Mouse (Mus musculus): ENCODE data around the gene Ccdc93. TPM values are rescaled to one million over a fixed set of nuclear protein-coding genes. Genes with fewer than 3 reads are reported as not detected.

The Ccdc93 gene
- total RNA-seq, 2 experiments from 2014 or later, result 23.4 to 28.5 TPM

DNA sequence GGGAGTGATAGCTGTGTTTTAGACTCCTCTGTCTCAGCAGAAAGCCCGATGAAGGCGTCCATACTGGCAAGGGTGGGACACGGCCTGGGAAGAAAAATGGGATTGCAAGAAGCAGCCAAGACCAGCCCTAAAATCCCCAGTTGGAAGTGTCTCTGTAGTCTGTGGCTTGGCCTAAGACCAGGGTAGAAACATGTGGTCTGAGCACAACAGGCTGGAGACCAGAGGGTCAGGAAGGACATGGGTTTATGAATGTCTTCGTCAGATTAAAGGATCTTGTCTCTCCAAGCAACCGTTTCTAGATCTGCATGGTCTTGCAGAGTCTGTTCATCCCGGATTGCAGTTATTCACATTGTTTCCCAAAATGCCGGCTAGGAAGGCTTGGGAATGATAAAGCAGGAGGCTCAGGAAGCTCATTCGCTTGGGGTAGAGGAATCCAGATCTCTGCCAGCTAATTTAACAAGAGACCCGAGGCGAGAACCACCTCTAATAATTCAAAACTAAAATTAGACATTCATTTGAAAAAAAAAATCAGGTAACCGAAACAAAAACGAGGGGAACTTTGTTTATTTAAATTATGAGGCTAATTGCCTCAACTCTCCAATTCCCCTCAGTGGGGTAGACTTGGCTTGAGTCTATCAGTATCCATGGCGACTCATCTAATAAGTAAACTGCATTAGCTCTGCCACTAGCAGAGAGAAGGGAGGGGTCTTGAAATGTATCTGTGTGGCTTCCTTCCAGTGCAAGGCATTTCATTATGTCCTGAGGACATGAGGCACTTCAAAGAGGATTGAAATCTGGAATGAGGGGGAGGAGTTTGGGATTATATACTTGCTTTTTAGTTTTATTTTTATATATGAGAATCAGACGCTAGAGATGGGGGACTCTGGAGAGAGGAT lies 31.6 kb upstream of the Ccdc93 start:
- intact Hi-C loops (cut with DNase I), result loop anchor here (2.0 to 10.0 kb wide), 2 partner anchors 214 to 812 kb away; no protein-coding TSS in a partner anchor
- DNase-seq (ENCODE audit: extremely low spot score in 1 of 2, low spot score in 2 of 2), result no peak
- no peak overlapping the region for H3K4me3 ChIP-seq
- H3K27ac ChIP-seq, result no peak overlapping the region
- no peak for TF ChIP-seq CTCF (IDR thresholded peaks at IDR 0.05)

DNA sequence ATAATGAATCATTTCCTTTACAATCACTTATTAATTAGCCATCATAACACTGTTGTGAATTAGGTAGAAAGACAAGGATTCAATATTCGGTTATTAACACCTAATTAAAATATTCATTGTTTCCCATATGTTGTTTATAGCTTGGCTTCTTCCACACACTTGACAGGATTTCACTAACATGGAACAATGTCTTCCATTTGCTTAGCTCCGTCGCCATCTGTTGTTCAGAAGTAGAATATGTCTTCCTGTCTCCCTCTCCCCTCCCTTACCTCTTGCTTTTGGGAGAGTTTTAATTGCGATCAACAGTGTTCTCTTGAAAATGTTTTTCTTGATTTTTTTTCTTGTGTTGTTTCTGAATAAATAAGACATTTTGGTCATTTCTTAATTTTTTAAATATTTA lies 30.6 kb upstream of the Ccdc93 start:
- Histone ChIP-seq H3K27ac (no peak overlapping the region), H3K4me3 (no peak overlapping the region)
- peak; percentile 79 for TF ChIP-seq CTCF (IDR thresholded peaks at IDR 0.05)
- DNase-seq (ENCODE audit: extremely low spot score in 1 of 2, low spot score in 2 of 2), result no peak
- intact Hi-C loops (cut with DNase I), result loop anchor here (5.0 kb wide), 1 partner anchor 153 kb away; no protein-coding TSS in a partner anchor

DNA sequence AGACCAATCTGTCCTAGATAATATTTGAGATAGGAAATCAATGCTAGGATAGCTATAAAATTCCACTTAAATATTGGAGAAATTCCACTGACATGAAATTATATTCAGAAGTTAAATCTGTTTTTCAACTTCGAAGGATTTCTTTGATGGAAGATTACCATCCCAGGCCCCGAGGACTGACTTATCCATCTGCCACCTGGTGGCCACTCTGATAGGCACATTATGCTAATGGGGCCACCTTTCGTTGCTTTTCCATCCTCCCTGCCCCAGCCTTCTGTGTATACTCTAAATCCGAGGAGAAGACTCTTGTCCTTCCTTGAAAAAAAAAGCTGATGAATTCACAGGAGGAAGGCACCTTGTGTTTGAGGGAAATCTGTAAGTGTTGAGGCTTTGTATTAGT lies 11.8 kb upstream of the Ccdc93 start:
- H3K4me3 ChIP-seq, result no peak overlapping the region
- TF ChIP-seq CTCF (IDR thresholded peaks at IDR 0.05), result peak; percentile 65
- peak in 1 of 2 experiments; percentile 31 for DNase-seq (ENCODE audit: extremely low spot score in 1 of 2, low spot score in 2 of 2)

DNA sequence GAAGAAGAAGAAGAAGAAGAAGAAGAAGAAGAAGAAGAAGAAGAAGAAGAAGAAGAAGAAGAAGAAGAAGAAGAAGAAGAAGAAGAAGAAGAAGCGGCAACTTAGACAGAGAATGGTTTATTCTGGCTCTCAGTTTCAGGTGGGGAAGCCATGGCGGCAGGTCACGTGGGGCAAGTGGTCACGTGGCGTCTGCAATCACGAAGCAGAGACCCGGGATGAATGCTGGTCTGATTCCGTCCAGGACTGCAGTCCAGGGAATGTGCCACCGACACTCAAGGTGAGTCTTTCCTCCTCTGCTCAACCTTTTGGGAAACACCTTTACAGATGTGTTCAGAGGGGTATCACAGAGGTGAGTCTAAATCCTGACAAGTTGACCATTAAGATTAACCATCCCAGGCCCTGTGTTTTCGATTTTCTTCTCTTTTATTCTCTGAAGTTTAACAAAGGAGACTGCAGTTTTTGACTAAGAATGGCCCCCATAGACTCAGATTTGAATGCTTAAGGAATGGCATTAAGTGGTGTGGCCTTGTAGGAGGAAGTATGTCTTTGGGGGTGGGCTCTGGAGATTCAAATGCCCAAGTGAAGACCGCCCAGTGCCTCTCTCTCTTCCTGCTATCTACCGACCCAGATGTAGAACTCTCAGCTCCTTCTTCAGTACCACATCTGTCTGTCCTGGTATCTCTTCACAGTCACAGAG lies 11.1 kb upstream of the Ccdc93 start:
- Histone ChIP-seq H3K4me3 (no peak overlapping the region), H3K27ac (no peak overlapping the region)
- DNase-seq (ENCODE audit: extremely low spot score in 1 of 2, low spot score in 2 of 2), result no peak
- TF ChIP-seq CTCF (IDR thresholded peaks at IDR 0.05), result no peak
- intact Hi-C loops (cut with DNase I), result loop anchor here (1.0 kb wide), 1 partner anchor 833 kb away; no protein-coding TSS in a partner anchor

More for the DNA sequence above, 11.8 kb upstream of the Ccdc93 start:
- no peak overlapping the region for H3K27ac ChIP-seq
- intact Hi-C loops (cut with DNase I), result loop anchor here (1.0 kb wide), 1 partner anchor 833 kb away; no protein-coding TSS in a partner anchor

DNA sequence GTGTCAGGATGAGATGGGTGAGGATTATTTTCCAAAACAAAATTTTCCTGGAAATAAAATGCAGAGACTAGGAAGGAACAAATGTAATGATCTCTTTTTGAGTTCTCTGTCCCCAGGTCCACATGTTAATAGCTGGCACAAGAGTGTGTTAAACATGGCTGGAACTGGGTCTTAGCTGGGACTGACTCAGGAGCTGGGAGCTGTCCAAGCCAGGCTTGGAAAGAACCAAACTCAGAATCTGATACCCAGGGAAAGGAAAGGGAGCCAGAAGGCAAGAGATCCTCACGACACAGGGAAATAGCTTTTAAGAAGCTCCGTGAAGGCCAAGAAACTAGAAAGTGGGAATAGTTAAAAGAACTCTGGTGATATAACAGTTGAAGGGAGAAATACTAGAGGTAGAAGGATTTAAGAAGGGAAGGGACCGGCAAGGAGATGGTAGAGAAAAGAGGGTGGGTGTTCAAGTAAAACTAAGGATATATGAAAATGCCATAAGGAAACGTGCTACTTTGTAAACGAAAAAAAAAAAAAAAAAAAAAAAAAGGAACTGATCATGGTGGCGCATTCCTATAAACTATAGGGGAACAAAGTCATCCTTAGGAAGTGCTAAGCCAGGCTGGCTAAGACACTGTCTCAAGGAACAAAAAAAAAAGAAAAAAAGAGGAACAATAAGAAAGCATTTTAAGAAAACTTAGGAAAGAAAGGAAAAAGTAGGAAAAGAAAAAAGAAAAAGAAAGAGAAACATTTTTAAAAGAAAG lies 489 bp upstream of the Ccdc93 start:
- DNase-seq (ENCODE audit: extremely low spot score in 1 of 2, low spot score in 2 of 2), result no peak
- peak overlapping the region; percentile 99 for H3K4me3 ChIP-seq
- intact Hi-C loops (cut with DNase I), result loop anchor here (5.0 kb wide), 1 partner anchor 103 kb away; no protein-coding TSS in a partner anchor
- TF ChIP-seq CTCF (IDR thresholded peaks at IDR 0.05), result no peak
- H3K27ac ChIP-seq, result no peak overlapping the region

DNA sequence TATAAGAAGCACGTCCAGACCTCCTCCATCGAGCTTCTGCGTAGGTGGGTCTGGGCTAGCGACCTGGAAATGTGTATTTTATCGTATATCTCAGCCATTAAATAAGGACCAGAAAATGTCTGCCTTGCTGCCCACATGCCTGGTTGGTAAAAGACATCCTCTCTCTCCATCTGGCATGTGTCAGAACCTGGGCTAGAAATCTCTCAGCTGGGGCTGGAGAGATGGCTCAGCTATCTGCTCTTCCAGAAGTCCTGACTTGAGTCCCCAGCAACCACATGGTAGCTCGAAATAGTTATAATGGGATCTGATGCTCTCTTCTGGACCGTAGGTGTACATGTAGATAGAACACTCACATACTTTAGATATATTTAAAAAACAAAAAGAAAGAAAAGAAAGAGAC lies 5.1 kb downstream of the Ccdc93 start:
- intact Hi-C loops (cut with DNase I), result no loop called here
- TF ChIP-seq CTCF (IDR thresholded peaks at IDR 0.05), result no peak
- Histone ChIP-seq H3K4me3 (no peak overlapping the region), H3K27ac (no peak overlapping the region)
- DNase-seq (ENCODE audit: extremely low spot score in 1 of 2, low spot score in 2 of 2), result no peak

DNA sequence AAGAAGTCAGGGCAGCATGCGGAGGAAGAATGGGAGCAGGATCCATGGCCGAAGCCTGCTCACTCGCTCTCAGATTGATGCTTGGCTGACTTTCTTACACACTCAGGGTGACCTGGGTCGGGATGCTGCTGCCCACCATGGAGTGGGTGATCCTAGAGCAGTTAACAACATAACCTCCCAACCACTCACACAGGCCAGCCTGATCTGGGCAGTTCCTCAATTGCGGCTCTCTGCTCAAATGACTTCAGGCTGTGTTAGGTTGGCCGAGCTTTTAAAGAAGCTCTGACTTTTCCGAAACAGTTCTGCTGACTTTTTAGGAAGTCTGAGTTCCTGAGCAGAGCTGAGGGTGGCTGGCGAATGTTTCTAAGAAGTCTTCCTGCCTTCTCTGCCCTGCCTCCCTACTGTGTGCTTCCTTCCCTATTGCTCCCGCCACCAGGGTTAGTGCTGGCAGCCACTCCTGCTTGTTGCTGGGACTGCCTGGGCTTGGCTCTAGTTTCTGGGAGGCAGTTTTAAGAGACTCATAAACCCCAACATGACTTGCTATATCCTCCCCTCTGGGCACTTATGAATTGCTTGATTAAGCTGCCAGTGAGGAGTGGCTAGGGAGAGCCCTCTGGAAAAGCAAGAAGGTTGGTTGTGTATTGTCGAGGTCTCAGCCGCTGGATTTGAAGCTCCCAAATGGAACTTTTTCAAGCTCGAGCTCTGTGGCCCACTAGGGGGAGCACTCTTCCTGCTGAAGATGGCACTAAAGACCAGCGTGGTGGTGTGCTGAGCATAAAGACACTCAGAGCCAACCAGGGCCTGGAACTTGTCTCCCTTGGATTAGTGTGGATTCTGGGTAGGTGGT lies 9.9 kb downstream of the Ccdc93 start:
- Histone ChIP-seq H3K27ac (no peak overlapping the region), H3K4me3 (no peak overlapping the region)
- intact Hi-C loops (cut with DNase I), result loop anchor here (2.0 kb wide), 3 partner anchors 24 to 108 kb away; no protein-coding TSS in a partner anchor
- DNase-seq (ENCODE audit: extremely low spot score in 1 of 2, low spot score in 2 of 2), result peak; percentile 68 to 74
- TF ChIP-seq CTCF (IDR thresholded peaks at IDR 0.05), result peak; percentile 92

DNA sequence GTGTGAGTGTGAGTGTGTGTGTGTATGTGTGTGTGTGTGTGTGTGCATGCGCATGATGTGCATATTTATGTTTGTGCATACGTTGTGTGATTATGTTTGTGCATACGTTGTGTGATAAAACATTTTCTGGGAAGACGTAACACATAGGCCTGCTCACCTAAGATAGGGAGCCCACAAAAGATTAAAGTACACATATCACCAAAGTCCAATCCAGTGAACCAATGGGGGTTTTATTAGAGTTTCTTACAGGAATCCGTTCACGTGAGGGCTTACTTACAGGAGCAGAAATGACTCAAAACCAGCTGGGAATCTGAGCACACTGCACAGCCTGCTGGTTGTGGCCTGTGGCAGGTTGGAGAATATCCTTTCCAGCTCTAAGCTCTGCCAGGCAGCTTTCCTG lies 13.3 kb downstream of the Ccdc93 start:
- H3K4me3 ChIP-seq, result no peak overlapping the region
- intact Hi-C loops (cut with DNase I), result no loop called here
- no peak overlapping the region for H3K27ac ChIP-seq
- no peak for TF ChIP-seq CTCF (IDR thresholded peaks at IDR 0.05)
- DNase-seq (ENCODE audit: extremely low spot score in 1 of 2, low spot score in 2 of 2), result no peak

DNA sequence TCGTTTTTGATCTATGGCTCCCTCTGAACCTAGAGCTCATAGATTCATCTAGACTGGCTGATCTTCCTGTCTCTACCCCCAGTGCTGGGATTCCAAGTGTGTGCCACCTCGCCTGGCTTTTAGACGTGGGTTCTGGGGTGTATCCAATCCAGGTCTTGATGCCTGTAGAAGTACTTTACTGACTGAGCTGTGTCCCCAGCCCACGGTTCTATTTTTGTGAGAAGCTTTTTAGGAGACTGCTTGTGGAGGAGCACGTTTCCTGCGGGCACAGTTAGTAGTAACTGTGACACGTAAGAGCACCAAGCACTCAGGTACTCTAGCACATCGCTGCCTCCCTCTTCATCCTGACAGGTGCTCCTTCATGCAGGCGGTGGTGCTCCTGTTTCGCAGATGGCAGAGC lies 16.4 kb downstream of the Ccdc93 start:
- Histone ChIP-seq H3K4me3 (no peak overlapping the region), H3K27ac (no peak overlapping the region)
- intact Hi-C loops (cut with DNase I), result no loop called here
- no peak for DNase-seq (ENCODE audit: extremely low spot score in 1 of 2, low spot score in 2 of 2)
- no peak for TF ChIP-seq CTCF (IDR thresholded peaks at IDR 0.05)

DNA sequence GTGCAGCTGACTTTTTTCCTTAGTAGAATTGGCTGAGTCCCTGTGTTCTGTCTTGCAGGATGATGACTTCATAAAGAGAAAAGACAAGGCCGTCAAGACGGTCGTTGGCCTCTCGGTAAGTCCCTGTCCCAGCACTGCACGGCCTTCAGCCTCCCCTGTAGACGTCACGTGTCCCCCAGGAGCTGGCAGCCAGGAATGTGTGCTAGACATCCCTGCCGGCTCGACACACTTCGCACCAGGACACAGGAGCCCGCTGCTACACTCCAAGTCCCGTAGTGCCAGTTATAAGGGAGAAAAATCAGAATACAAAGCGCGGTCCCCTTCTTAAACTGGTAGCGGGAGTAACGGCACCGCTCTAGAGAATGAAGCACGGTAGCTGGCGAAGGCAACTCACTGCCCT lies 17.3 kb downstream of the Ccdc93 start:
- intact Hi-C loops (cut with DNase I), result no loop called here
- no peak overlapping the region for H3K4me3 ChIP-seq
- no peak for DNase-seq (ENCODE audit: extremely low spot score in 1 of 2, low spot score in 2 of 2)
- no peak for TF ChIP-seq CTCF (IDR thresholded peaks at IDR 0.05)
- no peak overlapping the region for H3K27ac ChIP-seq

DNA sequence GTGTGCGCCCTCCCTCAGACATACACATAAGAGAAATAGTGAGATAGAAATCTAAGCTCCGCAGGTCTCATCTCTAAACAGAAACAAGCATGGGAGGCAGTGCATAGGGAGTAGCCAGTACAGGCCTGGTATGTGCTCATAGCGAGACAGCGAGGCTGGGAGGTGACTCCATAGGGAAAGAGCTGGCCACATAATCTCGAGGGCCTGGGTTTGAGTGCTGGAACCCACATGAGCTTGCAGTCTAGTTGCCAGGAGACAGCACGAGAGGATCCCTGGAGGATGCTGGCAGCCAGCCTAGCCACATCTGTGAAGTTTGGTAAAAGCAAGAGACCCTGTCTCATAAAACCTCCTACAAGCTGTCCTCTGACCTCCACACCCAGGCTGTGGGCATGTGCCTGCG lies 20.2 kb downstream of the Ccdc93 start:
- DNase-seq (ENCODE audit: extremely low spot score in 1 of 2, low spot score in 2 of 2), result no peak
- no peak for TF ChIP-seq CTCF (IDR thresholded peaks at IDR 0.05)
- no peak overlapping the region for H3K4me3 ChIP-seq
- intact Hi-C loops (cut with DNase I), result no loop called here
- H3K27ac ChIP-seq, result no peak overlapping the region

Measured in left cerebral cortex, adult 2 months (tissue).